Mouse (Mus musculus): ENCODE results near the gene Fcho1.
"Not testable (repeated sequence)": the region's sequence is repeated elsewhere in the genome, so short reads cannot be mapped to it uniquely, and the experiment has no call there.

The Fcho1 gene

GRCm38 (mm10) chr8:71717096-71717495, 8.4 kb downstream of the Fcho1 start:
- DNase-seq = no peak

DNA sequence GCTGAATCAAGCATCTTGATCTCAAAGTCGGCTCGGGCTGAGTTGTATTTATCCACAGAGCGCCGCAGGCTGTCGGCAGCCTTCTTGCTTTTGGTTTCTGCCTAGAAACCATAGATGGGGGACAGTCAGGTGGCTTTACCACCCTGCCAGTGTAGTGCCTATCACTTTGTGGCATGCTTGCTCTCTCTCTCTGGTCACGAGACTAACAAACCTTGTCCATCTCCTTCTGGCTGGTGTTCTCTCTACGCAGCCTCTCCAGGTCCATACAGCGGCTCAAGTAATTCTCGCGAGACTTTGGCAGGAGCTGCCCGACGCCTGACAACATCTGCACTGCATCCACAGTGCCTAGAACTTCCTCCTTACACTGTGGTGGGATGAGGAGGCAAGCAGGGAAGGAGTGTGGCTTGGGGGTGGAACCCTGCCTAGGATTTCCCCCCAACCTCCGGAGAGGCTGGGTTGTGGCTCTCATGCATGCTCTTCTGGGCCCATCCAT, 8.9 kb downstream of the Fcho1 start:
- DNase-seq = no peak

GRCm38 (mm10) chr8:71715531-71715930, 10.0 kb downstream of the Fcho1 start:
- no peak for DNase-seq

GRCm38 (mm10) chr8:71711574-71711973, 13.9 kb downstream of the Fcho1 start:
- no peak for DNase-seq

DNA sequence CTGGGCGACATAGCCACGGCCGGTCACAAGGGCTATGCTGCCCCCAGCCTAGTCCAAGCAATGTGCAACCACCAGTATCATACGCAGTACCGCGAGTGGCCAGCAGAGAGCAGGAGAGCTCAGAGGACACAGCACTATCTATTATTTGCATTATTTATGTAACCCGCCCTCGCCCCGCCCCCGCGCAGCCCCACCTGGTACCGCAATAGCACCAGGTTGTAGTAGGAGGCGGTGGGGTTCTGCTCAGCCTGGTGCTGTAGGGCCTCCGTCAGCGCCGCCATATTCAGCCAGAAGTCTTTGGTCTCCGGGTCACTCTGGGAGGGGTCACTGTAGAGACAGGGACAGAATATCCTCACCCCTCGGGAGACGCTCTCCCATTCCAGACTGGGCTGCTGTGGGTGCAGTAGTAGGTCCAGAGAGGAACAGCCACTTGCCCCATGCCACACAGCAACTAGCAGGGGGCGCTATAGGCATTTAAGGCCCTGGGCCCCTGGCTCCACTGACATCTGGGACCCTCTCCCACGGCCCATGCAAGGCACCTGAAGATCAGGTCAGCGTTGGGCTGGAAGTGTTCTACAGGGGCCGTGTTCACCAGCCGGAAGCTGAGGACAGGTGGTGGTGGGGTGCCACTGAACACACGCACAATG, 15.6 kb downstream of the Fcho1 start:
- DNase-seq = peak; percentile 80

GRCm38 (mm10) chr8:71709134-71709799, 16.2 kb downstream of the Fcho1 start:
- no peak for DNase-seq

DNA sequence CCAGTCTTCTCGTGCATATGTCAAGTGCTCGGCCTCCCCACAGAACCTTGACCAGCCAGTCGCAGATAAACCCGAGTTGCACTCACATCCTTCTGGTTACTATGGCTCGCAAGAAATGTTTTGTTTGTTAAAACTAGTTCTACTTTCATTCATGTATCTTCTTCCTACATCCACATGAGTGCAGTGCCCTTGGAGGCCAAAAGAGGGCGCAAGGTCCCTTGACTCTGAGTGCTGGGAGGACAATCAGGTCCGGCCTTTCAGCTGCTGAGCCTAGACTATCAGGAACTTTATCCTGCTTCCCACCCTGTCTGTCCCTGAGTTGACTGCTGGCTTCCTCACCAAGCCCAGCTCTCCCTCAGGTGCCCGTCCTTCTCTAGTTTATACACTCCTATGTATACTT, 17.6 kb downstream of the Fcho1 start:
- peak; percentile 55 for DNase-seq

GRCm38 (mm10) chr8:71703400-71703799, 22.1 kb downstream of the Fcho1 start:
- not testable (repeated sequence) for DNase-seq

GRCm38 (mm10) chr8:71702923-71703322, 22.6 kb downstream of the Fcho1 start:
- DNase-seq = no peak

GRCm38 (mm10) chr8:71702087-71702432, 23.5 kb downstream of the Fcho1 start:
- DNase-seq = no peak

GRCm38 (mm10) chr8:71701414-71702086, 24.0 kb downstream of the Fcho1 start, which contains the start of gene B3gnt3:
Gene B3gnt3, minus strand, starts transcription at chr8:71701789.
- no peak for DNase-seq

- no peak for DNase-seq
Measured at GRCm38 (mm10) chr8:71700493-71701269, 24.8 kb downstream of the Fcho1 start.

- not testable (repeated sequence) for DNase-seq
Measured at GRCm38 (mm10) chr8:71695456-71695855, 30.1 kb downstream of the Fcho1 start.

DNA sequence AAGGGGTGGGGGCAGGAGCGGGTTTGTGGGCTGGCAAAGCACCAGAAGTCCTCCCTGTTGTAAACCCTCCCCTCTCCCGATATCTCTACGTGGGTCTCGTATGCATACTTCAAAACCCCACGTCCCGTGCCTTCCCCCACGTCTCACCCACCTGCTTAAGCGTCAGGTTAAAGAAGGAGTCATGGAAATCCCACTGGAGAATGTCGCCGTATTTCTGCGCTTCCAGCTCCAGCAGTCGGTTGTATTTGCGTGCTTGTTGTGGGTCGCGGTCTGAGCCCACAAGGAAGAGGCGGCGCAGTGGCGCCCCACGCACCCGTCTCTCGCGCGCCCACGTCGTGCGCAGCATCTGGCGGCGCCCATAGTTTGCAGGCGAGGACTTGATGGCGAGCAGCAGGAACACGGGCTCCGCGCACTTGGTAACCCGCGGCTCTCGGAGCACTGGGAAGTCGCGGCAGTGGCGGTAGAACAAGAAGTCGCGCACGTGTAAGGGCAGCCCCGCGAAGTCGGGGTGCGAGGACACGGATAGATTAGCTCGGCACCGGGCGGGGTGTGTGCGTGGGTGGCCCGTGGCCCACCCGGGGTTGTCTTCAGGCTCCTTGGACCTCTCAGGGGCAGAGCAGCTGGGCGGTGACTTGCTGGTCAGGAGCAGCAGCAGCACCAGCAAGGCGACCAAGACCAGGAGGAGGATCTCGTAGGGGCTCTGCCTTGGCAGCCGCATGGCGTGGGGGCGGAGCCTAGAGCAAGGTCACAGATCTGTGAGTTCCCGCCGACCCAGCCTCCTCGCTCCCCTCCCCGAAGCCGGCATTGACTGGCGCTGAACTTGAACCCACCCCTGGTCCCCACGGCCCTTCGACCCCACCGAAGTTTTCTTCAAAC, 32.1 kb downstream of the Fcho1 start:
- DNase-seq = no peak

DNA sequence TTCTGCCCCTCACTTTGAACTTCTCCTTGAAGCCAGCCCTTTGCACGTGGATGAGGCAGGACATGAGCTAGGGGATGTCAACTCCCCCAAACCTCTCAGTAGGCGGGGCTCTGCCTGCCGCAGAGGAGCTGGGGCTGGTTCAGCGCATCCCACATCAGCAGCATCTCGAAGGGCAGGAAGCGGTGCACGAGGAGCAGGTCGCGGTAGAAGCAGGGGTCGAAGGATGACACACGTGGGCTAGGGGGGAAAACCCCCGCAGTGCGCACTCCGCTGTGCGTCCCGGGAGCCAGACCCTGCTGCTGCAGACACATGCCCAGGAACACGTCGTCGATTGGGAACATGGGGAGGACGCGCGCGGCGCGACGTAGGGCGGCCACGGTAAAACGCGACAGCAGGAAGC, 33.0 kb downstream of the Fcho1 start:
- DNase-seq = no peak

DNA sequence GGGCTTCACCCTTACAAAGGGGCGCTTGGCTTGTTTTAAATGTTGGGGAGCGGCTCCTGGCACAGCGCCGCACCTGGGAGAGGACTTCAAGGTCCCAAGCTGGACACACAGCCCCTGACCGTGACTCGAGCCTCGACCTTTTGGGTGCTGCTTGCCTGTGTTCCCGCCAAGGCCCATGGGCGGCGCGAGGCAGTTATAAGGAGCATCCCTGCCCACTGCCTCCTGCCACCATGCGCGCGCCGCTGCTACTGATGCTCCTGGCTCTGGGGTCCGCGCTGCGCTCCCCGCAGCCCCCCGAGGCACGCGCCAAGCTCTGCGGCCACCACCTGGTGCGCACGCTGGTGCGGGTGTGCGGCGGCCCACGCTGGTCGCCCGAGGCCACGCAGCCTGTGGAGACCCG, 36.5 kb downstream of the Fcho1 start, which contains the start of gene Insl3:
Gene Insl3, plus strand, starts transcription at position 187 of the 400 bp plus-strand sequence.
- DNase-seq = no peak

GRCm38 (mm10) chr8:71687616-71688015, 37.9 kb downstream of the Fcho1 start:
- no peak for DNase-seq

- DNase-seq = no peak
Measured at GRCm38 (mm10) chr8:71686143-71686734, 39.3 kb downstream of the Fcho1 start.

DNA sequence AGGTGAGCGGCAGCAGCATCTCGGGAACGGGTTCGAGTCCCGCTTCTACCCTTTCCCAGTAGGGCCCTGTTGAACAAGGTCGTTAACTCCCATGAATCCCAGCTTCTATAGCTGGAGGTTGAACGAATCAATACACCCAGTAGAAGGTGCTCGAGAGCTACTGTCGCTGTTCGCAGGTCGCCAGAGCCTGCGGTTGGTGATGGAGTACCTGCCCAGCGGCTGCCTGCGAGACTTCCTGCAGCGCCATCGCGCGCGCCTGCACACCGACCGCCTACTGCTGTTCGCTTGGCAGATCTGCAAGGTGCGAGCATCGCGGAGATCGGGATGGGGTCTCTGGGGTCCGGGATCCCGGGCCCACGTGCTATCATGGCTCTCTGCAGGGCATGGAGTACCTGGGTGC, 39.9 kb downstream of the Fcho1 start:
- DNase-seq = no peak

- DNase-seq = no peak
Measured at GRCm38 (mm10) chr8:71684701-71685100, 40.8 kb downstream of the Fcho1 start.

DNA sequence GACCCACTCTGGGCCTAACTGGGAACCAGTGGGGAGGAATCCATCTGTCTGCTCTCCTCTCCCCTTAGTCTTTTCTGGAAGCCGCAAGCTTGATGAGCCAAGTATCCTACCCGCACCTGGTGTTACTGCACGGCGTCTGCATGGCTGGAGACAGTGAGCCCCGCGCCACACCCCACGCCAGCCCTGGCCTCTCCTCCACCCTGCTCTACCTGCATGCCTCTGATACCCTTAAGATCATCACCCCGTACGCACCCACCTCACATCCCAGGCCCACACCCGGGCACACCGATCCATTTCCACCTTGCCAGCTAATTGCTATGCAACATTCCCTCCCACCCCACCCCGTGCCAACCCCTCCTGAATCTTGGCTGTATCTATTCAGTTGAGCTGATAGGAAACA, 42.7 kb downstream of the Fcho1 start:
- no peak for DNase-seq
